Mouse (Mus musculus) liver, adult 10 weeks (tissue): Measurements from ENCODE around the gene Padi1. TPM values are rescaled to one million over a fixed set of nuclear protein-coding genes. Genes with fewer than 3 reads are reported as not detected.

ENCODE experiments used
- polyA plus RNA-seq: library from polyadenylated mRNA; stranded (reverse); fragments of 350-450 nt; fragmentation: Illumina TruSeq; extraction: RNeasy Lipid Tissue Mini Kit (QIAGEN cat#74804); gene quantifications from one replicate; pipeline ENCODE4 v1.2.3, GENCODE M21; 2014; ENCODE audit warnings: low read depth, low replicate concordance

Gene Padi1
- polyA plus RNA-seq, result not detected

DNA sequence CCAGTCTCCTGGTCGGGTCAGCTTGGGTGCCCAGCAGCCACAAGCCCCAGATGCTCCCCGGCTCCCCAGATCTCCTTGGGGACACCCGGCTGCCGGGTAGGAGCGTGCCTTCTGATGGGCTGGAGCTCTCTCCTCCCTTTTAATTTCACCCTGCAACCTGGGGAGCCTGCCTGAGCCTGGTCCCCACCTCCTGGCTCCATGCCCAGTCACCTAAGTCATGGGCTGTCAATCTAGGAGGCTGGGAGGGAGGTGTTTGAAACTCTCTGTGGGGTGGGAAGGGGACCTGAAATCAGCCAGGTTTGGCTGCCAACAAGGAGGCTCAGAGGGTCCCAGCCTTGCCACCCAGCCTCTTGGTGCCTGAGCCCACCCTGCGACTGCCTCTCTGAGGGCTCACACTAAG is at the start of gene Padi1:
Padi1 (minus strand) TSS at position 113 of the 400 bp plus-strand sequence.

DNA sequence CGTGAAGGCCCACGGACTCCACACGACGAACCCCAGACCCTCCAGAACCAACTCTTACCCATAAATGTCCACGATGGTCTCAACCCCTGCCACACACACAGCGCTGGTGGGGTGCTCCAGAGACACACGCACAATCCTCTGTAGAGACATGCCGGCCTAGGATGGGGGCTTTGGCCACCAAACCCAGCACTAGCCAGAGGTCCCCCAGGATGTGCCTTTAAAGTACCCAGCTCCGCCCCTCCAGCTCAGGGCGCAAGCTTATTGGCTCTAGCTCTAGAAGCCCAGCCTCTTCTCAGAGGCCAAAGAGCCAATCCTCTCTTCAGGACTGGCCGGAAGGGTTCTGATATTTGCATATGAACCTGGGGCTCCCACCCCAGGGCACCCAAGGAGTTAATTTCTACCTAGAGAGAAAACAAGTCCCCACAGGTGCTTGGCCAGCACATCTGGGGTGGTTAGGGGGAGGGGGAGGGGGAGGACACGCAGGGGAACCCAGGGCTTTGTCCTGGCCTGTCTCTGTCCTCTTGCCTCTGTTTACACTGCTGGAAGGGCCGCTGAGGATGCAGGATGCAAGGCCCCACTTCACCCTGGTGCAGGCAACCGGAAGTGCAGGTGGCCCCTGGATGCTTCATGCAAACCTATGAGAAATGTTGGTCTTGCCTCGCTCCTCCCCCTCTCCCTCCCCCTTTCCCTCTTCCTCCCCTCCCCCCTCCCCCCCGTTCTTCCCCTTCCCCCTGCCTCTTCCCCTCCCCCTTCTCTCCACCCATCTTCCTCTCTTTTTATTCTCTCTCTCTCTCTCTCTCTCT is 34.9 kb downstream of the Padi1 start, which contains the start of gene Padi3:
Padi3 (minus strand) TSS at position 191 of the 803 bp plus-strand sequence.

DNA sequence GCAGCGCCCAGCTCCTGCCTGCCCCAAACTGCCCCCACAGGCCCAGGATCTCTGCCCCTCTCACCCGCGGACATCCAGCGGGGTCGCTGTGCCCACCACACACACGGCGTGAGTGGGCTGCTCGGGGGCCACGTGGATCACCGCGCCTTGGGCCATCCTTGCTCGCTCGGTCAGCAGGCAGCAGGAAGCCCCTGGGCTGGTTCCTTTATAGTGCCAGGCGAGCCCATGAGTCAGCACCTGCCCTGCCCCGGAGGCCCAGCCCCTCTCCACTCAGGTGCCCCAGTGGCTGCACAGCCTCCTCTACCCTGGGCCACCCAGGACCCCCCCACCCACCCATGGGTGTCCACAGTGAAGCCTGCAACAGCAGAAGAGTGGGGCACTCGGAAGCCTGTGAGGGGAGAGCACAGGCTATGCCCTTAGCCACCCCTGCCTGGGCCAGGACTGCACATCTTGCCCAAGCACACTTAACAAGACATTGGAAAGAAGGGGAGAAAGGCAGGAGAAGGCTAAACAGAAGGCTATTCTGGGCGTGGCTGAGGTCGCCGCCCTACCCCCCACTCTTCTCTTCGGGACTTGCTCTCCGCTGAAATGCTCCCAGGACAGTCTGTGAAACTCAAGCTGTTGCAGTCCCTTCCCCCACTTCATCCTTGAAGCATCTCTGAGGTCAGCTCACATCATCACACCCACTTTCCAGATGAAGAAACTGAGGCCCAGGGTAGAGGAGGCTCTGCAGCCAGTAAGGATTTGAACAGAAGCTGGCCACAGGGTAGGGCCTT is 71.4 kb downstream of the Padi1 start, which contains the start of gene Padi4:
Padi4 (minus strand) TSS at position 212 of the 776 bp plus-strand sequence.

Other genes starting within 250 kb of the Padi1 start
- gene Arhgef10l, start 179.8 kb downstream of the Padi1 start, polyA plus RNA-seq, result 4.2 TPM
- 1.1 TPM for gene Rcc2, start 145.2 kb downstream of the Padi1 start, polyA plus RNA-seq
- gene Padi6, start 103.1 kb downstream of the Padi1 start, polyA plus RNA-seq, result not detected
- not detected for gene Padi4, start 71.5 kb downstream of the Padi1 start, polyA plus RNA-seq
- gene Padi3, start 35.1 kb downstream of the Padi1 start, polyA plus RNA-seq, result not detected
- gene Padi2, start 60.6 kb upstream of the Padi1 start, polyA plus RNA-seq, result 0.13 TPM
- 107 TPM for gene Sdhb, start 115.4 kb upstream of the Padi1 start, polyA plus RNA-seq
- gene Atp13a2, start 141.1 kb upstream of the Padi1 start, polyA plus RNA-seq, result 0.82 TPM
- gene Mfap2, start 164.6 kb upstream of the Padi1 start, polyA plus RNA-seq, result not detected
- gene Crocc, start 214.8 kb upstream of the Padi1 start, polyA plus RNA-seq, result not detected
- gene Necap2, start 232.6 kb upstream of the Padi1 start, polyA plus RNA-seq, result 2.8 TPM
- not detected for gene Spata21, start 242.6 kb upstream of the Padi1 start, polyA plus RNA-seq